Mouse (Mus musculus): ENCODE data around the gene Ncoa1. TPM values are rescaled to one million over a fixed set of nuclear protein-coding genes. Genes with fewer than 3 reads are reported as not detected.
"Not testable (repeated sequence)": the region's sequence is repeated elsewhere in the genome, so short reads cannot be mapped to it uniquely, and the experiment has no call there.

Gene Ncoa1
- total RNA-seq, 2 experiments from 2014 or later = 138 to 140 TPM

GRCm38 (mm10) chr12:4407085-4407484 lies 69.9 kb downstream of the Ncoa1 start:
- DNase-seq (ENCODE audit: low spot score in 2 of 2) = peak in 1 of 2 experiments; percentile 31

GRCm38 (mm10) chr12:4406155-4406554 lies 70.8 kb downstream of the Ncoa1 start:
- DNase-seq (ENCODE audit: low spot score in 2 of 2) = no peak

DNA sequence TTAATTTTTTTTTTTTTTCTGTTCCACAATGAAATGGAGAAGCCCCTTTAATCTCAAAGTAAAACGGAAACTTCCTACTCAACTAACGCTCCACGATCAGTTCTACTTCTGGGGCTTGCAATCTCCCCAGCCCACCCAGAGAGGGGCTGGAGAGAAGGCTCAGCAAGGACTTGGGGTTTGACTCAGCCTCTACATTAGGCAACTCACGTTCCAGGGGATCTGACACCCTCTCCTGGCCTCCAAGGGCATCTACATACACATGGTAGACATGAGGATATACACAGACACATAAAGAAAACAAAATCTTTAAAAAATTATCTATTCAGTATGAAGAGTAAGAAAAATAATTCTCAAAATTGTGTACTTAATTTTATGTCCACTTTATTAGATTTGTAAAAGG lies 73.8 kb downstream of the Ncoa1 start:
- no peak for DNase-seq (ENCODE audit: low spot score in 2 of 2)

DNA sequence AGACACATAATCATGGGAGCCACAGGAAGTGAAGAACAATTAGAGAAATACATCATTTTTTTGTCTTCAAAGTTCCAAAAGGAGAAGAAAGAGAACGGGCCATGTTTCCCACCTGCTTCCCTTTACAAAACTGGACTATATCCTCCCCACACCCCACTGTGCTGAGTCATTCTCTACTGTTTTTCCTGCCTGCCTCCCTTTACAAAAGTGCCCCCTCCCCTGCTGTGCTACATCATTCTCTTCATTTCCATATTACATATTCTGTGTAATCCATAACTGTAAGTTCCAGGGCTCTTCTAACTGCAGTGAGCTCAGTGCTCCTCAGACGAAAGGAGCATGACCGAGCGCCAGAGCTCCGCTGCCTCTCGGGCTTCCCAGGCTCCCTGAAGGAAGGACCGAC lies 80.8 kb downstream of the Ncoa1 start:
- no peak for DNase-seq (ENCODE audit: low spot score in 2 of 2)

GRCm38 (mm10) chr12:4392590-4392989 lies 84.4 kb downstream of the Ncoa1 start:
- no peak for DNase-seq (ENCODE audit: low spot score in 2 of 2)

- no peak for DNase-seq (ENCODE audit: low spot score in 2 of 2)
Measured at GRCm38 (mm10) chr12:4392074-4392473, 84.9 kb downstream of the Ncoa1 start.

GRCm38 (mm10) chr12:4391256-4391655 lies 85.7 kb downstream of the Ncoa1 start:
- DNase-seq (ENCODE audit: low spot score in 2 of 2) = no peak

DNA sequence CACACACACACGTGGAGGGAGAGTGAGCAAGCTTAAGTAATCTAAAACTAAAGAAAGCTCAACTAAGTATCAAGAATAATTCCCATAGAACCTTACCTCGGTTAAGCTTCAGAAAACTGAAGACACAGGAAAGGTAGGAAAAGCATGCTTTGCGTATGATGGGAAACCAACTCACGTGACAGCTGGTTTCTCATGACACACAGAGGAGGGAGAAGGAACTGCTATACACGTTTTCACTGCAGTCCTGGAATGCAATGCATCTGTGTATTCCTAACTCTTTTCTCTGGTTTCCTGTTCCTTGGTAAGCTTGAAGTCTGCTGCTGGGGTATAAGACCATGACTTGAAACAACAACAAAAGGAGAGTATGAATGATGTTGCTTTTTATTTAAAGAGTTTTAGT lies 86.3 kb downstream of the Ncoa1 start:
- DNase-seq (ENCODE audit: low spot score in 2 of 2) = no peak

DNA sequence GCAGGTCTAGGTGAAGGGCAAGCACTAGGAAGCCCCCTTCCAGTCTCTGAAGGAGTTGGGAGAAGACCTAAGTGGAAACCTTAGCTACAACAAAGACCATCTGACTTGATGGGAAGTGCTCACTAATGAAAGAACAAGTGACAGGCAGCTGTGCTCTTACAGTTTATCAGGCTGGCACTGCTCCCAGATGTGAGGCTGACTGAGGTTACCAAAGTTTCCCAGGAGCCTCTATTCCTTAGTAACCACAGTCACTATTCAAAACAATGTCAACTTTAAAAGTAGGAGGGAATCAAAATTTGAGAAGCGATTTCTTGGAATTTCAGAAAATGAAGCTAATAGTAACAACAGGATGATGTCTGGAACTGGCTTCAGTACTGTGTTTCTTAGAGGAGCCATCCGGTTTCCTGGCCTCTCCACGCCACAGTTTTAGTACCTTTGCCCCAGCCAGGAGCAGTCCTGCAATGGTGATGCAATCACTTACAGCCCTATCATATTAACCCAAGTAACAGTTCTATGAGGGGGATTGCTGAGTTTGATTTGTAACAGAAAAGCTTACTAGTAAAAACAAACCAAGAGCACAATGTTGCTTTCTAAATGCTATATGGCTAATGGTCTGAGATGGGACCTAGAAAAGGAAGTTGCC lies 90.8 kb downstream of the Ncoa1 start:
- DNase-seq (ENCODE audit: low spot score in 2 of 2) = no peak

- DNase-seq (ENCODE audit: low spot score in 2 of 2) = no peak
Measured at GRCm38 (mm10) chr12:4383061-4383460, 93.9 kb downstream of the Ncoa1 start.

DNA sequence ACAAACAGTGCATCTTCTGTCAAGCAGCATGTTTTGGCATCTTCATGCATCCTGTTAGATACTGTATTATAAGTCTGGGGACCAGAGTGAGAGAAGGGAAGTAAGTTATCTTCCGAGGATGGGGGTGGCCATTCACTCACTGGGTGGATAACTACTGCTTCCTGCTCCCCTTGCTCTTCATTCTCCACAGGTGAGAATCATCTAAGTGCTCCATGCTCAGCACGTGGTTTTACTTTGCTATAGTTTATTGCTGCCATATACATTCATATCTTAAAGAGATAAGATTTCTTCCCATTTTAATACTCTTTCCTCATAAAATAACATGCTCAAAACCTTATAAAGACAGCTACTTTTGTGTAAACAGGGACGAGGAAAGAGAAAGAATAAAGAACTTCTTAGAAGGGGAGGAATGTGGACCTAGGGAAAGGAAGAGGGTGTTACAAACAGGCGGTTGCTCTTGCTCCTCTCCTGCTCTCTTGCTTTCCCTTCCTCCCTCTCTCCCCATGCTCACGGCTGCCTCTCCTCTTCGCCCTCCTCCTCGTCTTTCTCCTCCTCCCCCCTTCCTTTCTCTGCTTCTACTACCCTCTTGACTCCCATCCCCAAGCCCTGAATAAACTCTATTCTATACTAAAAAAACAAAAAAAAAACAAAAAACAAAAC lies 97.6 kb downstream of the Ncoa1 start:
- no peak for DNase-seq (ENCODE audit: low spot score in 2 of 2)

- DNase-seq (ENCODE audit: low spot score in 2 of 2) = peak; percentile 30 to 79
Measured at GRCm38 (mm10) chr12:4376475-4376874, 100.5 kb downstream of the Ncoa1 start.

DNA sequence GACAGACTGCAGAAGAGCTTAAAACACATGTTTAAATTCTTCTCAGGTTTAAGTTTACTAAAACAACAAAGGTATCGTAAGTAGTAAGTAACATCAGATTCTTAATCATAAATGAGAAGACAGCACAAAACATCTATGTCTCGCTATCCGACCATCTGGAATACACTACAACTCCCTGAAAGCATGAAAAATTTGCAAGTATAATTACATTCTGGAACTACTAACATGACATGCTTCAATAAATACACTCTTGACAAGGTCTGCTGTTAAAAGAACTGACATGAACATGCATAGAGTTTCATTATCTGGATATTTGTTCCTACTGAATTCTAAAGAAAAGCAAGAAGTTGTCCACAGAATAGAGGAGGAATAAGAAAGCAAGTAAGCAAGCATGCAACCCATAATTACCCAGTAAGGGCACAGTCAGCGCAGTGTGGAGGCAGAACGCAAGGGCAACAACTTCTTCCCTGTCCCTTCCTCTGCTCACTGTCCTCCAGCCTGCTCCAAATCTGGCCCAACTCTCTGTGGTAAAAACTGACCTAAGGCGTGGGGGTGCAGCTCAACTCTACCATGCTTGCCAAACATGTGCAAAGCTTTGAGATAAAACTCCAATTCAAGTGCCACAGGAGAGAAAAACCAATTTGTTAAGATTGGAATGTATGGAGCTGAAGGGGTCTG lies 102.0 kb downstream of the Ncoa1 start:
- DNase-seq (ENCODE audit: low spot score in 2 of 2) = no peak

DNA sequence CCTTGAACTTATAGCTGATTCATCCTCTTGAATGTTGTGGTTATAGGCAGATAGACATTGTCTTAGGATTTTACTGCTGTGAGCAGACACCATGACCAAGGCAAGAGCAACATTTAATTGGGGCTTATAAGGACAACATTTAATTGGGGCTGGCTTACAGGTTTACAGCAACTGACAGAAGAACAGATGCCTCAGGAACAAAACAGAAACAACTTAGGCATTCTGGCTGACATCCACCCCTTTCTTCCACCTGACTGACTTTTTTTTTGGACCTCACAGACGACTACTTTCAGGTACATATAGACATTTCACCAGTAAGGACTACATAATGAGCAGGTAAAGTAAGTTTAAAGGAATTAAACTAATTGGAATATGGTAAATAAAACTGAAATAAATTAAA lies 105.6 kb downstream of the Ncoa1 start:
- DNase-seq (ENCODE audit: low spot score in 2 of 2) = no peak

GRCm38 (mm10) chr12:4365951-4366350 lies 111.0 kb downstream of the Ncoa1 start:
- DNase-seq (ENCODE audit: low spot score in 2 of 2) = no peak

- DNase-seq (ENCODE audit: low spot score in 2 of 2) = no peak
Measured at GRCm38 (mm10) chr12:4359475-4359874, 117.5 kb downstream of the Ncoa1 start.

DNA sequence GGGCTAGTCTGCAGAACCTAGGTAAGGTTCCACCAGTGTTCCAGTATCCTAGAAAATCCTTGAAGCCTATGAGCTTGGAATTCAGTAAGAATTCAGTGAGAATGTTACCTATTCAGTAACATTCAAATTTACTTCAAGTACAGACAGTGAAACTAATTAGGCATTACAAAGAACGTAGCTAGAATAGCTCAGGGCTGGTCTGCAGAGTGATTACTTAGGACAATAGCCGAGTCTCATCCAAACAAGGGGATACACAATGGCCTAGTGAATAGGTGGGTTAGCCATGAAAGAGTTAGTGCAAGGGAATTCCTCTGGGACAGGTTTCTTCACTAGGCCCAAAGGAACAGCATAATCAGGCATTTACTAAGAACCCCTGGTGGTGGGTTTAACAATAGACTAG lies 118.3 kb downstream of the Ncoa1 start:
- not testable (repeated sequence) for DNase-seq (ENCODE audit: low spot score in 2 of 2)

- no peak for DNase-seq (ENCODE audit: low spot score in 2 of 2)
Measured at GRCm38 (mm10) chr12:4358100-4358499, 118.9 kb downstream of the Ncoa1 start.

GRCm38 (mm10) chr12:4356834-4357445 lies 120.0 kb downstream of the Ncoa1 start:
- DNase-seq (ENCODE audit: low spot score in 2 of 2) = no peak

GRCm38 (mm10) chr12:4355019-4355730 lies 121.8 kb downstream of the Ncoa1 start:
- DNase-seq (ENCODE audit: low spot score in 2 of 2) = no peak

DNA sequence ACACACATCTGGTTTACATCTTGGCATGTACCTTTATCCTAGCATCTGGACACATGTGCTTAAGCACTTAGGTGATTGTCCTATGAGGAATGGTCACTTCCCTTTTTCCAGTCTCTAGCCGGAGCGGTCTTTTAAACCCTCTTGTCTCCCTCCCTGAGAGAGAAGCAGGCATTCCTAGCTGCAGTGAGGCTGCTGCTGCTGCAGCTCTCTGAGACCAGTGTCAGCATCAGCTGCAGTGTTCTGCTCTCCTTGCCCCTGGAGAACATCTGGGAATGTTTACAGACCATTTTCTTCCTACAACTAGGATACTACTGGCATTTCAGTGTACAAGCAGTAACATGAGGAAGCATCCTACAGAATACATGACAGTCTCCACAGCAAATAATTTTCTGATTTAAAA lies 133.8 kb downstream of the Ncoa1 start:
- DNase-seq (ENCODE audit: low spot score in 2 of 2) = no peak

Data from layer of hippocampus, adult 18-20 months (tissue).